Mouse (Mus musculus): ENCODE data around the gene Dnase2b.

Gene Dnase2b

GRCm38 (mm10) chr3:146567366-146567765 is 48.0 kb downstream of the Dnase2b start:
- DNase-seq, result no peak

- no peak for DNase-seq
These were observed 50.4 kb downstream of the Dnase2b start for GRCm38 (mm10) chr3:146565065-146565411.

- DNase-seq, result peak; percentile 57 to 83
These were observed 50.9 kb downstream of the Dnase2b start for GRCm38 (mm10) chr3:146564268-146565064.

GRCm38 (mm10) chr3:146562936-146563335 is 52.5 kb downstream of the Dnase2b start:
- DNase-seq, result no peak

- DNase-seq, result no peak
These were observed 57.9 kb downstream of the Dnase2b start for GRCm38 (mm10) chr3:146557507-146557906.

- no peak for DNase-seq
These were observed 58.8 kb downstream of the Dnase2b start for GRCm38 (mm10) chr3:146556567-146556966.

GRCm38 (mm10) chr3:146554816-146555215 is 60.6 kb downstream of the Dnase2b start:
- no peak for DNase-seq

GRCm38 (mm10) chr3:146543632-146544031 is 71.8 kb downstream of the Dnase2b start:
- DNase-seq, result no peak

GRCm38 (mm10) chr3:146540521-146541273 is 74.7 kb downstream of the Dnase2b start:
- DNase-seq, result no peak

- DNase-seq, result no peak
These were observed 80.4 kb downstream of the Dnase2b start for GRCm38 (mm10) chr3:146534986-146535385.
